Mouse (Mus musculus) forebrain, embryonic 14.5 days (tissue): ENCODE data around the gene Fbxw10. TPM values are rescaled to one million over a fixed set of nuclear protein-coding genes. Genes with fewer than 3 reads are reported as not detected.

Experiments
- ATAC-seq: fragments of 200-750 bp; cut with Nextera tagmentation; 2 replicates; pipeline ENCODE4 v1.8.0; 2017; ENCODE audit warnings: mild to moderate bottlenecking, moderate library complexity
- DNase-seq: peaks from one replicate; pipeline ENCODE4 v3.0.0-alpha.2; 2015; ENCODE audit warnings: low spot score
- H3K27ac ChIP-seq: fragments of 300-500 bp; sonication (generic); 2 replicates; pipeline ENCODE4 v1.5.1; 2014; ENCODE audit warnings: low read depth, mild to moderate bottlenecking, control low read depth, low read length, moderate library complexity
- H3K27me3 ChIP-seq: fragments of 300-500 bp; sonication (generic); replicated peaks from 2 replicates; pipeline ENCODE4 v1.6.1; 2014; ENCODE audit warnings: low read length, control low read depth, mixed read lengths; ENCODE audit not compliant: control insufficient read depth, insufficient read depth
- H3K36me3 ChIP-seq: fragments of 300-500 bp; sonication (generic); 2 replicates; pipeline ENCODE4 v1.6.1; 2014; ENCODE audit warnings: low read length, control low read depth; ENCODE audit not compliant: control insufficient read depth, insufficient read depth
- H3K4me1 ChIP-seq: fragments of 300-500 bp; sonication (generic); 2 replicates; pipeline ENCODE4 v1.6.1; 2014; ENCODE audit warnings: antibody characterized with exemption, low read length, control low read depth; ENCODE audit not compliant: control insufficient read depth, insufficient read depth
- H3K4me2 ChIP-seq: fragments of 300-500 bp; sonication (generic); 2 replicates; pipeline ENCODE4 v1.6.1; 2014; ENCODE audit warnings: mild to moderate bottlenecking, control low read depth, low read length
- H3K4me3 ChIP-seq: fragments of 300-500 bp; sonication (generic); 2 replicates; pipeline ENCODE4 v1.5.1; 2014; ENCODE audit warnings: low read depth, low read length, control low read depth
- H3K9ac ChIP-seq: fragments of 300-500 bp; sonication (generic); 2 replicates; pipeline ENCODE4 v1.6.1; 2014; ENCODE audit warnings: mild to moderate bottlenecking, low read length, control low read depth, moderate library complexity
- H3K9me3 ChIP-seq: fragments of 300-500 bp; sonication (generic); replicated peaks from 2 replicates; pipeline ENCODE4 v1.6.1; 2016; ENCODE audit warnings: low read length, control low read depth, mixed read lengths; ENCODE audit not compliant: control insufficient read depth
- WGBS: fragments of 180-500 bp; shearing (Covaris S2); extraction: QIAGEN DNeasy Blood & Tissue Kit; methylation state at CpG from one replicate; pipeline ENCODE4 v1.1.7; 2014; 5-methylcytosine and 5-hydroxymethylcytosine counted together
- polyA plus RNA-seq: library from polyadenylated mRNA; unstranded; fragments of >200 nt; fragmentation: Nextera tagmentation; extraction: Ambion mirVana; gene quantifications from 2 replicates; pipeline ENCODE4 v1.2.1, GENCODE M21; 2014

The Fbxw10 gene
- 0.20 and 0.21 TPM in 2 replicates for polyA plus RNA-seq

DNA sequence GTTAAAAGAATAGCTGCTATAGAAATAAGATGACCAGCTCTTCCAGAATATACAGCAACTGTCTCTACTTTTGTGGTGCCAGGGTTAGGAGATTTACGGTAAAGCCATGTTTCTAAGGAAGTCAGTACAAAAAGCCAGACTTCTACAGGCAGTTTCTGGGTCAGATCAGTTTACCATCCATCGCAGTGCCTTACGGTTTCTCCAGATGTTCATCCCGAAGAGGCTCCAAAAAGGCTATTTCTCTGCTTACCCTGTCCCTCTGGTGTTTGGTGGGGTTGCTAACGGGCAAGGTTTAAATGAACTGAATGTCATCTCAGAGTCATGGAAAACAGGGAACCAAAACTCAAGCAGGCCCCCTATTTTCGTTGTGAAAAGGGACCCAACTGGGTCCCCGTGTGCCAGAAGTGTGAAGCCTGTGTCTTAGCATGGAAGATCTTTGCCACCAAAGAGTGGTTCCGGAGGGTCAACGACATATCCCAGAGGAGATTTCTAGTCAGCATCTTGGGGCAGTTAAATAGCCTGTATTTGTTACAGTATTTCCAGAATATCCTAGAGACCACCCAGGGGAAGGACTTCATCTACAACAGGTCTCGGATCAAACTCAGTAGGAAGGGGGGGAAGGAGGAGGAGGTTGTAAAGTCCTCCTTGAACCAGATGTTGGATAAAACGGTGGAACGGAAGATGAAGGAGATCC is at the start of gene Fbxw10:
TSS of gene Fbxw10 (plus strand) at position 109 of the 694 bp plus-strand sequence.
- DNase-seq (peak; percentile 70), ATAC-seq (no peak)
- WGBS = 31% methylated on average over 12 of the region's 12 CpGs
- no peaks in the 10 kb centered on the region for H3K36me3 ChIP-seq
- H3K4me2 ChIP-seq = peak within 1 kb of the TSS; percentile 32; the same call in 1 of the 2 replicates
- H3K27ac ChIP-seq = no peak within 1 kb of the TSS
- no peak within 1 kb of the TSS for H3K4me3 ChIP-seq
- H3K27me3 ChIP-seq = no peaks in the 10 kb centered on the region
- no peaks in the 10 kb centered on the region for H3K9me3 ChIP-seq
- H3K9ac ChIP-seq = peak within 1 kb of the TSS; percentile 37; the same call in 1 of the 2 replicates
- no peaks in the 10 kb centered on the region for H3K4me1 ChIP-seq

DNA sequence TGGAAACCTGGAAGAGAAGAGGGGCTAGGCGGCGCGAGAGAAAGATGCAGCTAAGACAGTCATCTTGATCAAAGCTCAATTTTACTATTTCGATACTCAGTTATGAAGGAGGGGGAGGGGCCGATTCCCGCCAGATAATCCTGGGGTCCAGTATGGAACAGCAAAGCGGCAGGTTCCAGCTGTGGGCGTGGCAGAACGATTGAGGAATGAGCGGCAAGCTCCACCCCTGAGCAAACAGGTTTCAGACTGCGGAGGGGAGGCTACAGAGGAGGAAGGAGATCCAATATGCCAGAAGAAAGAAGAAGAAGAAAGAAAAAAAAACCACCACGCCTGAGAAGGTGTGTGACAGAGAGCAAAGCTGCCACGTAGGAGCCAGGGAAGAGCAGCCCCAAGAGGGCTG is 42.8 kb upstream of the Fbxw10 start:
- H3K4me1 ChIP-seq = no peaks in the 10 kb centered on the region

DNA sequence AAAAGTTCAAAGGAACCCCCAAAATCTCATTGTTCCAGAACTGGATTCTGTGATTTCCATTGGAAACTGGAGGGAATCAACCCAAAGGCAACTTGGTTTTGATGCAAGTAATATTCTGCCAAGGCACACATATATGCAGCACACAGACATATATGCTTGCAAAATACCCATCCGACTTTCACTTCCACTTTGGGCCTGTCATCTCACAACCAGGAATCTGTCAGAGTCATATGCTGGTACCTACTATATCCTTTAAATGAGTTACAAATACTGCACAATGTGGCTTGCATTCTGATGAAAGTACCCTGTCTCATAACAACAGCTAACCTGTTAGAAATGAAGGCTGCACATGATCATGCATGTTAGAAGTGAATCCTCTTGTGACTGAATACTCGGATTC is 38.9 kb upstream of the Fbxw10 start:
- Histone ChIP-seq H3K27me3 (no peaks in the 10 kb centered on the region), H3K9me3 (no peaks in the 10 kb centered on the region), H3K4me2 (no peak overlapping the region), H3K27ac (no peak overlapping the region), H3K4me3 (no peak overlapping the region), H3K9ac (no peak overlapping the region), H3K4me1 (no peaks in the 10 kb centered on the region), H3K36me3 (no peaks in the 10 kb centered on the region)
- ATAC-seq (no peak), DNase-seq (no peak)
- WGBS = 81% methylated on average over 2 of the region's 2 CpGs

More for the DNA sequence above, 42.8 kb upstream of the Fbxw10 start:
- no peaks in the 10 kb centered on the region for H3K27me3 ChIP-seq
- WGBS = 52% methylated on average over 13 of the region's 13 CpGs
- H3K27ac ChIP-seq = no peak overlapping the region
- H3K9me3 ChIP-seq = no peaks in the 10 kb centered on the region
- no peak for ATAC-seq
- no peak overlapping the region for H3K9ac ChIP-seq
- DNase-seq = no peak
- no peak overlapping the region for H3K4me3 ChIP-seq
- no peak overlapping the region for H3K4me2 ChIP-seq
- H3K36me3 ChIP-seq = no peaks in the 10 kb centered on the region

DNA sequence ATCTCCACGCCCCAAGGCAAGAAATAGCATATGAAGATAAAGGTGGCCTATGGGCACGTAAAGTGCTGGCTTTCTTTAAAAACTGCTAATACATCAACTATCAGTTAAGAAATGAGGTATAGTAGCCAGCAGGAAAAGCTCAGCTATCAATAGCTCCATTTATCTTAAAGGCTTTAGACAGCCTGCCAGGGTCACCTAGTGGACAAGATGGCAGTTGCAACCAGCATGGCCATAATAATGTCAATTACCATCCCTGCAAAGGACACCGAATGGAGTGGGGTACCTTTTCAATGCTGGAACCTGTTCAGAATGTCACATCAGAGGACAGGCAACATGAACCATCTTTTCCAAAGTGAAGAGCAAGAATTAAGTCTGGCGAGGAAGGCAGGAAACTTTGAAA is 37.7 kb upstream of the Fbxw10 start:
- Histone ChIP-seq H3K9ac (no peak overlapping the region), H3K4me3 (no peak overlapping the region), H3K4me1 (no peaks in the 10 kb centered on the region), H3K36me3 (no peaks in the 10 kb centered on the region), H3K4me2 (no peak overlapping the region), H3K9me3 (no peaks in the 10 kb centered on the region), H3K27me3 (no peaks in the 10 kb centered on the region), H3K27ac (no peak overlapping the region)
- ATAC-seq (no peak), DNase-seq (peak; percentile 3)
- WGBS = 73% methylated on average over 4 of the region's 4 CpGs

DNA sequence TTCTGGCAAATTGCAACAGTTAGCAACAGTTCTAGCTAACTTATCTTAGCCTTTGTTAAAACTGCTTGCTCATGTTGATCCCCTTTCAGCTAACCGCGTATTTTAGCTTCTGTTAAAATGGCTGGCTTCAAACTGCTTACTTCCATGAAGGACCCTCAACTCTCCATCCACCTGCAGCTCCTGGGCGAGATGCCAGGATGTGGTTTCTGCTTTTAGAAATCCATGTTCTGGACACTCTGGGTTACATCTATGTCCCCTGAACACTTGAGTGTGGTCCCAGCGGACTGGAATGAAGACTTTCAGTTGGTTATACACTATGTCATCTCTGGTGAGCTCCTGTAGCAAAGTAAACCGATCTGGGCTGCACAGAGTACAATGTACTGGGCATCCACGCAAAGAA is 34.6 kb upstream of the Fbxw10 start:
- Histone ChIP-seq H3K27me3 (no peaks in the 10 kb centered on the region), H3K27ac (no peak overlapping the region), H3K4me1 (no peaks in the 10 kb centered on the region), H3K9me3 (no peaks in the 10 kb centered on the region), H3K4me2 (no peak overlapping the region), H3K9ac (no peak overlapping the region), H3K36me3 (no peaks in the 10 kb centered on the region), H3K4me3 (no peak overlapping the region)
- no peak for ATAC-seq
- DNase-seq = no peak
- 91% methylated on average over 6 of the region's 6 CpGs for whole genome bisulfite sequencing

DNA sequence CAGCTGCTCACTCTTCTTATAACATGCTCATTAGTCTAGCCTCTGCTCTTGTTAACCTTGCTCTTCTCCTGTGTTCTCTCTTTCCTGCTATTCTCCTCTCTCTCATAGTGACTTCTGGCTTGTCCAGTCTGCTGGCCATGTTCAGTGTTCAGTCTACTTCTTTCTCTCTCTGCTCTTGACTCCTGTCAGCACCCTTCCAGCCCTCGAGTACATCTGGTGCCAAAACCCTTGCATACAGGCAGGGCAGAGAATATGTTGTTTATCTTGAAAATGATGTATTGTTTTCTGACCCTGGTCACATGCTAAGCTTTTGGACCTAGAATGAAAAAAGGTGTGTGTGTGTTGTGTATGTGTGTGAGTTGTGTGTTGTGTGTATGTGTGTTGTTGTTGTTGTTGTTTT is 33.4 kb upstream of the Fbxw10 start:
- Histone ChIP-seq H3K36me3 (no peaks in the 10 kb centered on the region), H3K4me1 (no peaks in the 10 kb centered on the region), H3K9me3 (no peaks in the 10 kb centered on the region), H3K27me3 (no peaks in the 10 kb centered on the region), H3K4me2 (no peak overlapping the region), H3K27ac (no peak overlapping the region), H3K9ac (no peak overlapping the region), H3K4me3 (no peak overlapping the region)
- DNase-seq = no peak
- no peak for ATAC-seq
- 50% methylated on average over 1 of the region's 1 CpGs for WGBS

DNA sequence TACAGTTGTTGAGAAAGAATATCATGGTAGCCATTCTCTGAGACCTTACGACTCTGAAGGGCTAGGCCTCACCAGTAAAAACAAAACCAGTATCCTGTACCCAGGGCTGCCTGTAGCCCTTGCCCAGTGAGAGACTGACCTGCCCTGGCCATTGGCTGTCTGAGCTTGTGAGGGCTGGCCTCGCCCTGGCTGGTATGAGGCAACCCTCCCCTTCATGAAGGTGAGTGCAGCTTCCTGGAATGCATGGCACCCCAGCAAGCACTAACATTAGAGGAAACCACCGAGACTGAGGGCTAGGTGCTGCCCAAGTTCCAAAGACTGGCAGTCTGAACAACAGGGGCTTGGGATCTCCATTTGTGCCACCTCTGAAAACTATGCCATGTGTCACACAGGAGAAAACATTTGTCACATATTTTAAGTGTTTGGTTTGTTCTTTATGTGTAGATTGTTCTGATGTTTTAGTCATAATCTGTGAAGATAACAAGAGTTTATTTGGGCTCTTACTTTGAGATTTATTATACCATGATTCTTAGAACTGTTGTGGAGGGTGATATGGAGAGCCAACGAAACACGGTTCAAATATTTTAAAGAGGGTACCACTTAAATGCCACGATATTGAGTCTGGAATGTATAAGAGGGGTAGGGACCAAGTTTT is 32.8 kb upstream of the Fbxw10 start:
- Histone ChIP-seq H3K36me3 (no peaks in the 10 kb centered on the region), H3K9ac (no peak overlapping the region), H3K4me3 (no peak overlapping the region), H3K4me2 (no peak overlapping the region), H3K9me3 (no peaks in the 10 kb centered on the region), H3K27me3 (no peaks in the 10 kb centered on the region), H3K4me1 (no peaks in the 10 kb centered on the region), H3K27ac (no peak overlapping the region)
- no peak for DNase-seq
- 75% methylated on average over 6 of the region's 6 CpGs for WGBS
- no peak for ATAC-seq

DNA sequence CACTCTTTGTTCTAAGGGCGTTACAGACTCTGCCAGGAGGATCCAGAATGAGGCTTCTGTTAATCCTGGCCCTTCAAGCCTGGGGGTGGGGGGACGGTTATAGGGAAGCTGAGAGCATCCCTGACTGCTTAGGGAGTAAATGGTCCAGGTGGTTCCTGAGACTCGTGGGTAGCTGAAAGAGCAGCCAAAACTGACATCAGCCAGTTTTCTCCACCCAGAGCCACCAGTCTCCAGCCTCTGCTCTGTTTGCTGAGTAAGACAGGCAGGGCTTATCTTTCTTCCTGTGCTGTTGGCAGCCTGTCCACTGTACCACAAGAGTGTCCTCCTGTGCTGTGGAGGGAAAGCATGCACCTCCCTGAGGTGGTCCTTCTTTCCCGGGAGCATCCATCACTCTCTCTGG is 32.2 kb upstream of the Fbxw10 start:
- no peaks in the 10 kb centered on the region for H3K9me3 ChIP-seq
- no peak overlapping the region for H3K4me3 ChIP-seq
- no peak overlapping the region for H3K9ac ChIP-seq
- no peak overlapping the region for H3K4me2 ChIP-seq
- 55% methylated on average over 4 of the region's 4 CpGs for WGBS
- H3K27me3 ChIP-seq = no peaks in the 10 kb centered on the region
- DNase-seq (no peak), ATAC-seq (no peak)
- no peaks in the 10 kb centered on the region for H3K36me3 ChIP-seq
- no peak overlapping the region for H3K27ac ChIP-seq
- H3K4me1 ChIP-seq = peaks cover 1% of the 10 kb centered on the region; the same call in 1 of the 2 replicates

DNA sequence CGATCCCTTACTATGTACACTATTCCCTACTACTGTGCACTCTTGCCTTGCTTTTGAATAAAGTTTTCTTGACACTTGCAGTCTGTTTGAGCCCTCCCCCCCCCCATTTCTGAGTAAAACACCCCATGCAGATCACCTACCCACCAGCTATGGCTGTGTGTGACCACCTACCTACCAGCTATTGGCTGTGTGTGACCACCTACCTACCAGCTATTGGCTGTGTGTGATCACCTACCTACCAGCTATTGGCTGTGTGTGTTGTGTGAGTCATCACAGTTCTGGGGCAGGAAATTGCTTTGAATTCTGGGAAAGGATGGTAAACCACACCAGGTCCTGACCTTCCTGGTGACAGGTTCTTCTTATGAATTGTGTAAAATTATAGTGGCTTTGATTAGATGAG is 31.4 kb upstream of the Fbxw10 start:
- Histone ChIP-seq H3K9ac (no peak overlapping the region), H3K9me3 (no peaks in the 10 kb centered on the region), H3K4me3 (no peak overlapping the region), H3K27ac (no peak overlapping the region), H3K4me1 (peaks cover 7% of the 10 kb centered on the region), H3K4me2 (no peak overlapping the region), H3K36me3 (no peaks in the 10 kb centered on the region), H3K27me3 (no peaks in the 10 kb centered on the region)
- ATAC-seq (no peak), DNase-seq (no peak)
- 97% methylated on average over 1 of the region's 1 CpGs for WGBS
